Mouse (Mus musculus) liver, postnatal 0 days (tissue): ENCODE measurements around the gene Arhgap45.

Source experiments
- CTCF ChIP-seq: sonication (generic); IDR thresholded peaks from 2 replicates; pipeline ENCODE4 v1.5.1; 2016; ENCODE audit warnings: antibody characterized with exemption, low read depth
- EP300 ChIP-seq: IDR thresholded peaks from 2 replicates; pipeline ENCODE4 v1.6.1; 2016; ENCODE audit warnings: antibody characterized with exemption, low read depth, mild to moderate bottlenecking

DNA sequence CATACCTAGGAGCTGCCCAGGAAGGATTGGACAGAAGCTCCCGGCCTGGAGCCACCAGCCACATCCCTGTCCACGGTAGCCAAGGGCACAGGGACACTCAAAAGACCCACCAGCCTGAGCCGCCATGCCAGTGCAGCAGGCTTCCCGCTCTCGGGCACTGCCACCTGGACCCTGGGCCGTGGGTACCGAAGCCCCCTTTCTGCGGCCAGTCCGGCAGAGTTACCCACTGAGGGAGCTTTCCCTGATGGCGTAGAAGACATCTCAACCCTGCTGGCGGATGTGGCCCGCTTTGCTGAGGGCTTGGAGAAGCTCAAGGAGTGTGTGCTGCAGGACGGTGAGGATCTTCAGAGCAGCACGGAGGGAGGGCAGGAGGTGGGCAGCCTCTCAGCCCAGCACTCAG lies 1.3 kb downstream of the Arhgap45 start:
- no peak for TF ChIP-seq CTCF
- no peak for TF ChIP-seq EP300
